Mouse (Mus musculus): ENCODE data around the gene Zrsr1. TPM values are rescaled to one million over a fixed set of nuclear protein-coding genes. Genes with fewer than 3 reads are reported as not detected.

Zrsr1 gene
- polyA plus RNA-seq, 1 experiment from 2014 or later, result 4.3 TPM

- 14% methylated on average over 14 of the region's 14 CpGs for WGBS
- Histone ChIP-seq H3K9ac (ENCODE audit: low read length) (peak overlapping the region; percentile 92), H3K9me3 (ENCODE audit: control insufficient read depth, low read length) (no peaks in the 10 kb centered on the region), H3K27me3 (ENCODE audit: control insufficient read depth, insufficient read depth, low read length) (no peaks in the 10 kb centered on the region), H3K4me2 (peak overlapping the region; percentile 62), H3K36me3 (ENCODE audit: control insufficient read depth, insufficient read depth, low read length) (peaks cover 8% of the 10 kb centered on the region; the same call in 1 of the 2 replicates), H3K27ac (ENCODE audit: low read depth, low read length) (no peak overlapping the region), H3K4me1 (ENCODE audit: control insufficient read depth, insufficient read depth, low read length) (peaks cover 13% of the 10 kb centered on the region), H3K4me3 (ENCODE audit: low read depth, low read length) (peak overlapping the region; percentile 76)
- ATAC-seq (ENCODE audit: low FRiP score), result no peak
- peak; percentile 80 for DNase-seq (ENCODE audit: low spot score, missing footprints)
Measured at GRCm38 (mm10) chr11:22991218-22991835, 19.5 kb downstream of the Zrsr1 start.

DNA sequence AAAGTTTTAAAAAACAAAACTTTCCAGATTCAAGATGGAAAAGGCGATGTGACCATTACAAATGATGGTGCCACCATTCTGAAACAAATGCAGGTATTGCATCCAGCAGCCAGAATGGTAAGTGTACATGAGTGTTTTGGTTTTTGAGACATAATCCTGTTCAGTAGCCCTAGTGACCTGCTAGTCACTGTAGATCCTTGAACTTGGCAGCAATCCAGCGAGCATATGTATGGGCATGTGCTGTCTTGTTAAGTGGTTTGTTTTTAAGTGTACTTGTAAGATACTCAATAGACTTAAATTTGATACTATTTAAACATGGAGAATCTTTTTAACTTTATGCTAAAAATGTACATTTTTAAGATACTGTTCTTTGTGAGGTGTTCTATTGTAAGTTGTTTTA is 22.5 kb downstream of the Zrsr1 start:
- Histone ChIP-seq H3K27me3 (ENCODE audit: control insufficient read depth, insufficient read depth, low read length) (no peaks in the 10 kb centered on the region), H3K27ac (ENCODE audit: low read depth, low read length) (no peak overlapping the region), H3K4me1 (ENCODE audit: control insufficient read depth, insufficient read depth, low read length) (peaks cover 13% of the 10 kb centered on the region), H3K4me2 (no peak overlapping the region), H3K9ac (ENCODE audit: low read length) (no peak overlapping the region), H3K4me3 (ENCODE audit: low read depth, low read length) (no peak overlapping the region), H3K36me3 (ENCODE audit: control insufficient read depth, insufficient read depth, low read length) (peaks cover 20% of the 10 kb centered on the region), H3K9me3 (ENCODE audit: control insufficient read depth, low read length) (no peaks in the 10 kb centered on the region)
- WGBS, result 95% methylated on average over 2 of the region's 2 CpGs
- ATAC-seq (ENCODE audit: low FRiP score) (no peak), DNase-seq (ENCODE audit: low spot score, missing footprints) (peak; percentile 54)

DNA sequence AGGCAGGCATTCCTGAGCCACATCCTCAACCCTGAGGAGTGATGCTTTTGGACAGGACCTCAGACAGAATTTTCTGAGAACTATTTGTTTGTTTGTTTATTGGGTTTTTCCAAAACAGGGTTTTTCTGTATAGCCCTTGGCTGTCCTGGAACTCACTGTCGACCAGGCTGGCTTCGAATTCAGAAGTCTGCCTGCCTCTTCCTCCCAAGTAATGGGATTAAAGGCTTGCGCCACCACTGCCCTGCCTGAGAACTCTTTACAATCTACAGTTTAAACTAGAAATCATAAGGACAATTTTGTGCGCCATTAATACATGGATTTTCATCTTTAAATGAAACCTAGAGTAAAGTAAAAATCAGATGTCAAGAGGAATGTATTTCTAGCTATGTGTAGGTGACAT is 23.7 kb downstream of the Zrsr1 start:
- WGBS, result 93% methylated on average over 4 of the region's 4 CpGs
- no peak overlapping the region for H3K9ac ChIP-seq (ENCODE audit: low read length)
- ATAC-seq (ENCODE audit: low FRiP score), result no peak

DNA sequence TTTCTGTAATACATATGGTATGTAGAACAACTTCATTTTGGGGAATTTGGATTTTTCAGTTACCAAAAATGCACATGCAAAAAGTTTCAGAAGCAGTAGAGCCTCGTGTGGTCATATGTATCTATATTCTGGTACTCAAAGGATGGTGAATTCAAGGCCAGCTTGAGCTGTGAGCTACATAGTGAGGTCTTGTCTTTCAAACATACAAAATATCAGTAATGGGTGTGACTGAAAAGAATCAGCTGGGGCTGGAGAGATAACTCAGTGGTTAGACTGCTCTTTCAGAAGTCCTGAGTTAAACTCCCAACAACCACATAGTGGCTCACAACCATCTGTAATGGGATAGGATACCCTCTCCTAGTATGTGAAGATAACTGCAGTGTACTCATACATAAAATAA is 26.5 kb downstream of the Zrsr1 start:
- DNase-seq (ENCODE audit: low spot score, missing footprints) (peak; percentile 87), ATAC-seq (ENCODE audit: low FRiP score) (no peak)
- Histone ChIP-seq H3K4me2 (no peak overlapping the region), H3K36me3 (ENCODE audit: control insufficient read depth, insufficient read depth, low read length) (peaks cover 39% of the 10 kb centered on the region), H3K9me3 (ENCODE audit: control insufficient read depth, low read length) (no peaks in the 10 kb centered on the region), H3K9ac (ENCODE audit: low read length) (no peak overlapping the region), H3K4me1 (ENCODE audit: control insufficient read depth, insufficient read depth, low read length) (no peaks in the 10 kb centered on the region), H3K4me3 (ENCODE audit: low read depth, low read length) (no peak overlapping the region), H3K27ac (ENCODE audit: low read depth, low read length) (no peak overlapping the region), H3K27me3 (ENCODE audit: control insufficient read depth, insufficient read depth, low read length) (no peaks in the 10 kb centered on the region)
- 73% methylated on average over 1 of the region's 1 CpGs for WGBS

More for the DNA sequence above, 23.7 kb downstream of the Zrsr1 start:
- Histone ChIP-seq H3K4me1 (ENCODE audit: control insufficient read depth, insufficient read depth, low read length) (peaks cover 9% of the 10 kb centered on the region), H3K9me3 (ENCODE audit: control insufficient read depth, low read length) (no peaks in the 10 kb centered on the region), H3K4me2 (no peak overlapping the region), H3K4me3 (ENCODE audit: low read depth, low read length) (no peak overlapping the region), H3K36me3 (ENCODE audit: control insufficient read depth, insufficient read depth, low read length) (peaks cover 25% of the 10 kb centered on the region), H3K27ac (ENCODE audit: low read depth, low read length) (no peak overlapping the region), H3K27me3 (ENCODE audit: control insufficient read depth, insufficient read depth, low read length) (no peaks in the 10 kb centered on the region)
- DNase-seq (ENCODE audit: low spot score, missing footprints), result peak; percentile 72

DNA sequence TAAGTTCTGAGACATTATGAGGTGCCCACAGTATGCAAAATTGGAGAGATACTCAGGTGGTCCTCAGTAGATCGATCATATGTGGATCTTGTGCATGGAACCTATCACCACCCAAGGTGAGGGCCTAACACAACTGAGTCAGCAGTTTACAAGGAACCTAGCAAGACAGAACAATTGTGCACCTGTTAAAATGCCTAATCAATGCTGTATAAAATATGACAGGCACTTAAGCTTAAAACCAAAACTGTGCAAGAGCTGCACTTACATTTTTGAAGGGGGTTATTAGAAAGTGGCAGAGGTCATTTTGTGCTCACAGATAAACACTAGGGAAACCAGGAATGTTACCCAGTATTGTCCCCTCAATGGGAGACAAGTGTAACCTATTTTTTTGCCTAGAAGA is 33.5 kb downstream of the Zrsr1 start:
- Histone ChIP-seq H3K4me2 (no peak overlapping the region), H3K9ac (ENCODE audit: low read length) (no peak overlapping the region), H3K4me1 (ENCODE audit: control insufficient read depth, insufficient read depth, low read length) (peaks cover 4% of the 10 kb centered on the region; the same call in 1 of the 2 replicates), H3K27me3 (ENCODE audit: control insufficient read depth, insufficient read depth, low read length) (no peaks in the 10 kb centered on the region), H3K27ac (ENCODE audit: low read depth, low read length) (no peak overlapping the region), H3K36me3 (ENCODE audit: control insufficient read depth, insufficient read depth, low read length) (peaks cover 22% of the 10 kb centered on the region), H3K4me3 (ENCODE audit: low read depth, low read length) (no peak overlapping the region), H3K9me3 (ENCODE audit: control insufficient read depth, low read length) (no peaks in the 10 kb centered on the region)
- ATAC-seq (ENCODE audit: low FRiP score) (no peak), DNase-seq (ENCODE audit: low spot score, missing footprints) (no peak)
- 95% methylated on average over 1 of the region's 1 CpGs for WGBS

DNA sequence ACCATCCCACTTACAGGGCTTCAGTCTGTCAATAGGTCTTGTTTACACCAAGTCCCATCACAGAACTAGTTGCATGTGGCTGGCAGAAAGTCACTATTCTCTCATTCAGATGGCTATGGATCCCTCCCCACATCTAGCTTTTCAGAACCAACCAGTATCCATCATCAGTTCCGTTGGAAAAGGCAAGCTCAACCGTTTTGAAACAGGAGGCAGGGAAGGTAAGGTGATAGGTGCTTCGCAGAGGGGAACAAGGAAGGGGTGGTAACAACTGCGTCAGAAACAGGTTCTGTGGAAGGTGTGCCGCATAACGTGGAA is 35.3 kb downstream of the Zrsr1 start:
- H3K27ac ChIP-seq (ENCODE audit: low read depth, low read length), result 0 out of 2 replicates have a peak overlapping the region, but pooled peaks have one; percentile 25
- no peaks in the 10 kb centered on the region for H3K27me3 ChIP-seq (ENCODE audit: control insufficient read depth, insufficient read depth, low read length)
- peaks cover 4% of the 10 kb centered on the region; the same call in 1 of the 2 replicates for H3K4me1 ChIP-seq (ENCODE audit: control insufficient read depth, insufficient read depth, low read length)
- WGBS, result 8% methylated on average over 6 of the region's 6 CpGs
- peak overlapping the region; percentile 40 for H3K4me3 ChIP-seq (ENCODE audit: low read depth, low read length)
- peak overlapping the region; percentile 62 for H3K4me2 ChIP-seq
- ATAC-seq (ENCODE audit: low FRiP score) (peak; percentile 43), DNase-seq (ENCODE audit: low spot score, missing footprints) (no peak)
- no peaks in the 10 kb centered on the region for H3K9me3 ChIP-seq (ENCODE audit: control insufficient read depth, low read length)
- peaks cover 15% of the 10 kb centered on the region; the same call in 1 of the 2 replicates for H3K36me3 ChIP-seq (ENCODE audit: control insufficient read depth, insufficient read depth, low read length)
- H3K9ac ChIP-seq (ENCODE audit: low read length), result no peak overlapping the region

DNA sequence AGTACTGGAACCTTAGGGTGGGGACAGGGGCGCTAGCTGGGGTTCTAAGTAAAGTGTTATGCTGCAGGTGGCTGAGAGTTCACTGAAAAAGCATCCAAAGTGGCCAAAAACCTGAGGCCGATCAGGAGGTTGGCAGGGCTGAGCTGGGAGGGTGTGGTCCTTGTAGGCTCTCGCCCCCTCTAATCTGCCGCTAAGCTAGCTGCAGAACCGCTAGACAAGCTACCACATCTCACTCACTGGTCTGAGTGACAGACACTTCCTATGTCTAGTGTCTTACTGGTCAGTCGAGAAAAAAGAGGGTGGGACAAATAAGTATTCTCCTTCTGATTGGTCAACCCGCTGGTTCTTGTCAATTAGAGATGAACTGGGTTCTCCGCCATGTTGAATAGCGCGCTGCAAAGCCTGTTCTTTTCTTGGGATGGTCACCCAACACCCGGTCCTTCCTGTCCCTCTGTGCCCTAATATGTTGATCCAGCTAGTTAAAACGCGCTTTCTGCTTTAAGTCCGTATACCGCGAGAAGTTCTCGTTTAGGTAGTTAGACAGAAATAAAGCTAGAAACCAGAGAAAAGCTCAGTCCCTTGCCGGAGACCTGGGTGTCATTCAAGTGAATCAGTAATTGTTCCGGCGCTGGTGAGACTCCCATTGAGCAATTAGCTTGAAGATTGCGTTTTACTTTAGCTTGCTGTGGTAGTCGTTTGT is 35.8 kb downstream of the Zrsr1 start, which contains the start of gene Fam161a:
Fam161a (plus strand) TSS at position 51 of the 700 bp plus-strand sequence.
- peak within 1 kb of the TSS; percentile 66 for H3K9ac ChIP-seq (ENCODE audit: low read length)
- no peaks in the 10 kb centered on the region for H3K27me3 ChIP-seq (ENCODE audit: control insufficient read depth, insufficient read depth, low read length)
- peak within 1 kb of the TSS; percentile 55 for H3K27ac ChIP-seq (ENCODE audit: low read depth, low read length)
- H3K36me3 ChIP-seq (ENCODE audit: control insufficient read depth, insufficient read depth, low read length), result peaks cover 10% of the 10 kb centered on the region; the same call in 1 of the 2 replicates
- peak; percentile 98 for DNase-seq (ENCODE audit: low spot score, missing footprints)
- no peaks in the 10 kb centered on the region for H3K9me3 ChIP-seq (ENCODE audit: control insufficient read depth, low read length)
- ATAC-seq (ENCODE audit: low FRiP score), result peak; percentile 93
- peak within 1 kb of the TSS; percentile 40 for H3K4me3 ChIP-seq (ENCODE audit: low read depth, low read length)
- under 1% methylated on average over 22 of the region's 22 CpGs for WGBS
- peaks cover 4% of the 10 kb centered on the region; the same call in 1 of the 2 replicates for H3K4me1 ChIP-seq (ENCODE audit: control insufficient read depth, insufficient read depth, low read length)
- peak within 1 kb of the TSS; percentile 62 for H3K4me2 ChIP-seq

GRCm38 (mm10) chr11:23008181-23008823 is 36.5 kb downstream of the Zrsr1 start:
- WGBS, result under 1% methylated on average over 40 of the region's 40 CpGs
- Histone ChIP-seq H3K4me2 (peak overlapping the region; percentile 62), H3K9ac (ENCODE audit: low read length) (peak overlapping the region; percentile 66), H3K4me3 (ENCODE audit: low read depth, low read length) (peak overlapping the region; percentile 40), H3K27ac (ENCODE audit: low read depth, low read length) (peak overlapping the region; percentile 55), H3K27me3 (ENCODE audit: control insufficient read depth, insufficient read depth, low read length) (no peaks in the 10 kb centered on the region), H3K9me3 (ENCODE audit: control insufficient read depth, low read length) (no peaks in the 10 kb centered on the region), H3K36me3 (ENCODE audit: control insufficient read depth, insufficient read depth, low read length) (peaks cover 8% of the 10 kb centered on the region; the same call in 1 of the 2 replicates), H3K4me1 (ENCODE audit: control insufficient read depth, insufficient read depth, low read length) (peaks cover 4% of the 10 kb centered on the region; the same call in 1 of the 2 replicates)
- no peak for DNase-seq (ENCODE audit: low spot score, missing footprints)
- ATAC-seq (ENCODE audit: low FRiP score), result peak; percentile 97

DNA sequence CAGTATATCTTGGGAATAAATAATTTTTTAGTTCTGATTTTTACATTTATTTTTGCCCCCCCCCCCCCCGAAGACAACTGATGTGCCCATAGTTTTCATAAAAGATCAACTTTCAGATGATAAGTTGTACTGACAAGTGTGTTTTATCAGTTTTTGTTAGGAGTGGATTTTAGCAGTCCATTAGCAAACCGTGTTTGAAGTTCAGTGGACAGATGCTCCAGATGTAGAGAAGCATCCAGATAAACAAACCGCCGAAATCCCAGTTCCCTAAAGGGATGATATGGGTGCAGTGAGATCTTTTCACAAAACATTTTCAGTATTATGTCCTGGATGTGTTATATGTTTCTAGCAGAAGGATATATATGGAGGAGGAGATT is 37.0 kb downstream of the Zrsr1 start:
- Histone ChIP-seq H3K4me3 (ENCODE audit: low read depth, low read length) (peak overlapping the region; percentile 40), H3K9me3 (ENCODE audit: control insufficient read depth, low read length) (no peaks in the 10 kb centered on the region), H3K27me3 (ENCODE audit: control insufficient read depth, insufficient read depth, low read length) (no peaks in the 10 kb centered on the region), H3K36me3 (ENCODE audit: control insufficient read depth, insufficient read depth, low read length) (peaks cover 4% of the 10 kb centered on the region; the same call in 1 of the 2 replicates), H3K4me1 (ENCODE audit: control insufficient read depth, insufficient read depth, low read length) (peaks cover 4% of the 10 kb centered on the region; the same call in 1 of the 2 replicates), H3K9ac (ENCODE audit: low read length) (peak overlapping the region; percentile 66; the same call in 1 of the 2 replicates), H3K27ac (ENCODE audit: low read depth, low read length) (no peak overlapping the region; the same call in 1 of the 2 replicates), H3K4me2 (peak overlapping the region; percentile 62)
- ATAC-seq (ENCODE audit: low FRiP score) (no peak), DNase-seq (ENCODE audit: low spot score, missing footprints) (peak; percentile 90)
- 48% methylated on average over 4 of the region's 4 CpGs for WGBS

Measured in midbrain, embryonic 11.5 days (tissue).